Mouse (Mus musculus) E14TG2a.4 (cell line): ENCODE measurements around the gene Gga1.

Experiments used
- H3K27me3 ChIP-seq: 2 replicates; pipeline ENCODE4 v1.6.1; 2014; ENCODE audit warnings: low read length, control low read depth; ENCODE audit not compliant: insufficient read depth
- H3K36me3 ChIP-seq: 2 replicates; pipeline ENCODE4 v1.6.1; 2014; ENCODE audit warnings: low read length, control low read depth; ENCODE audit not compliant: insufficient read depth
- H3K4me1 ChIP-seq: replicated peaks from 2 replicates; pipeline ENCODE4 v1.6.1; 2014; ENCODE audit warnings: low read depth, low read length, control low read depth
- H3K4me3 ChIP-seq: replicated peaks from 2 replicates; pipeline ENCODE4 v1.5.1; 2014; ENCODE audit warnings: mild to moderate bottlenecking, low read length
- H3K9me3 ChIP-seq: 2 replicates; pipeline ENCODE4 v1.6.1; 2014; ENCODE audit warnings: low read length, control low read depth
- CTCF ChIP-seq: conservative IDR thresholded peaks from 2 replicates; pipeline ENCODE4 v1.5.1; 2014; ENCODE audit warnings: low read length
- NANOG ChIP-seq: IDR thresholded peaks from 2 replicates; pipeline ENCODE4 v1.6.1; 2014; ENCODE audit warnings: borderline replicate concordance, low read length, mixed read lengths
- POU5F1 ChIP-seq: IDR thresholded peaks from 2 replicates; pipeline ENCODE4 v1.6.1; 2014; ENCODE audit warnings: low read length, borderline replicate concordance

Gene Gga1

GRCm38 (mm10) chr15:78914823-78915659 is 38.1 kb downstream of the Gga1 start:
- Histone ChIP-seq H3K4me3 (peak overlapping the region; percentile 87), H3K4me1 (peaks cover 54% of the 10 kb centered on the region), H3K27me3 (peaks cover 16% of the 10 kb centered on the region)

GRCm38 (mm10) chr15:78915660-78916017 is 38.6 kb downstream of the Gga1 start:
- Histone ChIP-seq H3K36me3 (peaks cover 68% of the 10 kb centered on the region), H3K4me3 (peak overlapping the region; percentile 87), H3K27me3 (peaks cover 15% of the 10 kb centered on the region), H3K9me3 (no peaks in the 10 kb centered on the region), H3K4me1 (peaks cover 54% of the 10 kb centered on the region)
- TF ChIP-seq CTCF, result peak; percentile 91
- no peak for TF ChIP-seq POU5F1
- no peak for TF ChIP-seq NANOG

More at GRCm38 (mm10) chr15:78914823-78915659, 38.1 kb downstream of the Gga1 start:
- no peaks in the 10 kb centered on the region for H3K9me3 ChIP-seq
- H3K36me3 ChIP-seq, result peaks cover 74% of the 10 kb centered on the region
- TF ChIP-seq CTCF (no peak), NANOG (no peak), POU5F1 (no peak)

- H3K9me3 ChIP-seq, result no peaks in the 10 kb centered on the region
Observed at GRCm38 (mm10) chr15:78916052-78916826, 39.2 kb downstream of the Gga1 start.

GRCm38 (mm10) chr15:78918126-78918525 is 41.1 kb downstream of the Gga1 start:
- peaks cover 50% of the 10 kb centered on the region for H3K36me3 ChIP-seq
- no peak for TF ChIP-seq NANOG
- TF ChIP-seq CTCF, result no peak
- no peak for TF ChIP-seq POU5F1
- H3K4me1 ChIP-seq, result peaks cover 58% of the 10 kb centered on the region
- peaks cover 21% of the 10 kb centered on the region for H3K27me3 ChIP-seq
- peak overlapping the region; percentile 32; the same call in 1 of the 2 replicates for H3K4me3 ChIP-seq
- no peaks in the 10 kb centered on the region for H3K9me3 ChIP-seq

More at GRCm38 (mm10) chr15:78916052-78916826, 39.2 kb downstream of the Gga1 start:
- TF ChIP-seq CTCF, result no peak
- TF ChIP-seq POU5F1, result no peak
- no peak for TF ChIP-seq NANOG
- Histone ChIP-seq H3K4me3 (0 out of 2 replicates have a peak overlapping the region, but pooled peaks have one; percentile 21), H3K4me1 (peaks cover 54% of the 10 kb centered on the region), H3K27me3 (peaks cover 15% of the 10 kb centered on the region), H3K36me3 (peaks cover 62% of the 10 kb centered on the region)

- Histone ChIP-seq H3K4me1 (peaks cover 64% of the 10 kb centered on the region), H3K27me3 (peaks cover 14% of the 10 kb centered on the region), H3K4me3 (no peak overlapping the region), H3K36me3 (peaks cover 48% of the 10 kb centered on the region), H3K9me3 (no peaks in the 10 kb centered on the region)
- TF ChIP-seq CTCF (no peak), POU5F1 (no peak), NANOG (no peak)
Observed at GRCm38 (mm10) chr15:78919914-78920313, 42.9 kb downstream of the Gga1 start.

GRCm38 (mm10) chr15:78922700-78923099 is 45.7 kb downstream of the Gga1 start:
- Histone ChIP-seq H3K4me1 (peaks cover 65% of the 10 kb centered on the region), H3K4me3 (no peak overlapping the region), H3K9me3 (no peaks in the 10 kb centered on the region), H3K27me3 (peaks cover 21% of the 10 kb centered on the region), H3K36me3 (peaks cover 20% of the 10 kb centered on the region)
- TF ChIP-seq NANOG (no peak), POU5F1 (no peak), CTCF (no peak)

- Histone ChIP-seq H3K4me3 (no peak overlapping the region), H3K36me3 (peaks cover 13% of the 10 kb centered on the region), H3K27me3 (peaks cover 23% of the 10 kb centered on the region), H3K4me1 (peaks cover 64% of the 10 kb centered on the region), H3K9me3 (no peaks in the 10 kb centered on the region)
- TF ChIP-seq CTCF (no peak), NANOG (no peak), POU5F1 (no peak)
Observed at GRCm38 (mm10) chr15:78923585-78923984, 46.6 kb downstream of the Gga1 start.

GRCm38 (mm10) chr15:78925129-78925528 is 48.1 kb downstream of the Gga1 start:
- Histone ChIP-seq H3K36me3 (peaks cover 8% of the 10 kb centered on the region), H3K9me3 (no peaks in the 10 kb centered on the region), H3K4me1 (peaks cover 69% of the 10 kb centered on the region), H3K27me3 (peaks cover 29% of the 10 kb centered on the region), H3K4me3 (no peak overlapping the region)
- TF ChIP-seq POU5F1 (no peak), NANOG (no peak), CTCF (no peak)
